Mouse (Mus musculus) embryonic facial prominence, embryonic 13.5 days (tissue): ENCODE measurements at regions not wholly inside any gene's neighbourhood (a gene's known extent, or its start where the extent isn't known, plus 50 kb on each side); places are given as distances from the start of the nearest gene placed in this dataset.
"Not testable (repeated sequence)": the region's sequence is repeated elsewhere in the genome, so short reads cannot be mapped to it uniquely, and the experiment has no call there.

Experiments used
- ATAC-seq: fragments of 200-750 bp; cut with Nextera tagmentation; 2 replicates; pipeline ENCODE4 v1.8.0; 2017; ENCODE audit warnings: low read depth; ENCODE audit not compliant: insufficient number of reproducible peaks, insufficient read depth, low FRiP score, low TSS enrichment
- H3K27ac ChIP-seq: fragments of 300-500 bp; sonication (generic); 2 replicates; pipeline ENCODE4 v1.5.1; 2015; ENCODE audit warnings: moderate library complexity, mild to moderate bottlenecking, inconsistent platforms
- H3K27me3 ChIP-seq: fragments of 300-500 bp; sonication (generic); 2 replicates; pipeline ENCODE4 v1.6.1; 2015; ENCODE audit warnings: mild to moderate bottlenecking, inconsistent platforms
- H3K36me3 ChIP-seq: fragments of 300-500 bp; sonication (generic); 2 replicates; pipeline ENCODE4 v1.6.1; 2015; ENCODE audit warnings: mild to moderate bottlenecking, inconsistent platforms
- H3K4me1 ChIP-seq: fragments of 300-500 bp; sonication (generic); 2 replicates; pipeline ENCODE4 v1.6.1; 2015; ENCODE audit warnings: inconsistent platforms
- H3K4me2 ChIP-seq: fragments of 300-500 bp; sonication (generic); 2 replicates; pipeline ENCODE4 v1.6.1; 2015; ENCODE audit warnings: moderate library complexity, mild to moderate bottlenecking, inconsistent platforms
- H3K4me3 ChIP-seq: fragments of 300-500 bp; sonication (generic); 2 replicates; pipeline ENCODE4 v1.5.1; 2015; ENCODE audit warnings: mild to moderate bottlenecking, inconsistent platforms
- H3K9ac ChIP-seq: fragments of 300-500 bp; sonication (generic); 2 replicates; pipeline ENCODE4 v1.6.1; 2015; ENCODE audit warnings: mild to moderate bottlenecking, inconsistent platforms
- H3K9me3 ChIP-seq: fragments of 300-500 bp; sonication (generic); 2 replicates; pipeline ENCODE4 v1.6.1; 2016; ENCODE audit warnings: inconsistent platforms
- WGBS: fragments of 180-500 bp; shearing (Covaris S2); methylation state at CpG from one replicate; pipeline ENCODE4 v1.1.7; 2015; ENCODE audit warnings: mixed read lengths; 5-methylcytosine and 5-hydroxymethylcytosine counted together

- Histone ChIP-seq H3K9ac (no peak overlapping the region), H3K4me1 (peaks cover 34% of the 10 kb centered on the region), H3K36me3 (no peaks in the 10 kb centered on the region), H3K27ac (no peak overlapping the region), H3K27me3 (peaks cover 35% of the 10 kb centered on the region), H3K4me2 (no peak overlapping the region), H3K9me3 (no peaks in the 10 kb centered on the region; the same call in 1 of the 2 replicates), H3K4me3 (no peak overlapping the region)
- 20% methylated on average over 1 of the region's 1 CpGs for WGBS
- no peak for ATAC-seq
Observed at GRCm38 (mm10) chr8:113981339-113981738, 132.8 kb upstream of the Adamts18 start.

- no peaks in the 10 kb centered on the region for H3K36me3 ChIP-seq
- no peak overlapping the region for H3K9ac ChIP-seq
- no peak for ATAC-seq
- no peaks in the 10 kb centered on the region; the same call in 1 of the 2 replicates for H3K9me3 ChIP-seq
- peak overlapping the region; percentile 26; the same call in 1 of the 2 replicates for H3K4me2 ChIP-seq
- no peak overlapping the region for H3K27ac ChIP-seq
- H3K4me3 ChIP-seq, result no peak overlapping the region
- WGBS, result 6% methylated on average over 10 of the region's 10 CpGs
- peaks cover 29% of the 10 kb centered on the region for H3K4me1 ChIP-seq
- H3K27me3 ChIP-seq, result peaks cover 26% of the 10 kb centered on the region
Observed at GRCm38 (mm10) chr8:113984845-113985244, 136.3 kb upstream of the Adamts18 start.

GRCm38 (mm10) chr8:113985471-113985870 is 136.9 kb upstream of the Adamts18 start:
- Histone ChIP-seq H3K4me2 (peak overlapping the region; percentile 26), H3K27me3 (peaks cover 26% of the 10 kb centered on the region), H3K9me3 (no peaks in the 10 kb centered on the region), H3K4me3 (no peak overlapping the region), H3K9ac (no peak overlapping the region), H3K27ac (no peak overlapping the region), H3K36me3 (no peaks in the 10 kb centered on the region), H3K4me1 (peaks cover 32% of the 10 kb centered on the region)
- ATAC-seq, result no peak
- WGBS, result 24% methylated on average over 11 of the region's 11 CpGs

- Histone ChIP-seq H3K9me3 (no peaks in the 10 kb centered on the region), H3K4me3 (no peak overlapping the region), H3K4me2 (no peak overlapping the region), H3K27ac (no peak overlapping the region), H3K27me3 (peaks cover 26% of the 10 kb centered on the region), H3K36me3 (no peaks in the 10 kb centered on the region), H3K9ac (no peak overlapping the region), H3K4me1 (peaks cover 37% of the 10 kb centered on the region)
- no peak for ATAC-seq
- 29% methylated on average over 7 of the region's 7 CpGs for WGBS
Observed at GRCm38 (mm10) chr8:113985948-113986347, 137.4 kb upstream of the Adamts18 start.

- WGBS, result 40% methylated on average over 9 of the region's 9 CpGs
- Histone ChIP-seq H3K36me3 (no peaks in the 10 kb centered on the region), H3K27me3 (peaks cover 7% of the 10 kb centered on the region; the same call in 1 of the 2 replicates), H3K4me2 (no peak overlapping the region), H3K4me3 (no peak overlapping the region), H3K9ac (no peak overlapping the region), H3K27ac (no peak overlapping the region), H3K9me3 (no peaks in the 10 kb centered on the region), H3K4me1 (peaks cover 16% of the 10 kb centered on the region)
- peak; percentile 85 for ATAC-seq
Observed at GRCm38 (mm10) chr8:113990718-113991117, 142.2 kb upstream of the Adamts18 start.

GRCm38 (mm10) chr8:113998881-113999280 is 134.5 kb upstream of the Nudt7 start:
- Histone ChIP-seq H3K9ac (no peak overlapping the region), H3K9me3 (no peaks in the 10 kb centered on the region), H3K27ac (no peak overlapping the region), H3K4me2 (no peak overlapping the region), H3K4me3 (no peak overlapping the region), H3K27me3 (no peaks in the 10 kb centered on the region), H3K36me3 (no peaks in the 10 kb centered on the region), H3K4me1 (no peaks in the 10 kb centered on the region)
- 41% methylated on average over 6 of the region's 6 CpGs for WGBS
- no peak for ATAC-seq

- Histone ChIP-seq H3K9ac (no peak overlapping the region), H3K27ac (no peak overlapping the region), H3K4me2 (no peak overlapping the region), H3K4me1 (no peaks in the 10 kb centered on the region), H3K27me3 (no peaks in the 10 kb centered on the region), H3K9me3 (no peaks in the 10 kb centered on the region), H3K36me3 (no peaks in the 10 kb centered on the region), H3K4me3 (no peak overlapping the region)
- ATAC-seq, result no peak
- 76% methylated on average over 2 of the region's 2 CpGs for WGBS
Observed at GRCm38 (mm10) chr8:114001674-114002073, 131.7 kb upstream of the Nudt7 start.

- H3K27ac ChIP-seq, result no peak overlapping the region
- H3K36me3 ChIP-seq, result no peaks in the 10 kb centered on the region
- H3K4me3 ChIP-seq, result no peak overlapping the region
- H3K9ac ChIP-seq, result no peak overlapping the region
- no peaks in the 10 kb centered on the region for H3K4me1 ChIP-seq
- WGBS, result 67% methylated on average over 7 of the region's 7 CpGs
- H3K9me3 ChIP-seq, result no peaks in the 10 kb centered on the region
- H3K27me3 ChIP-seq, result no peaks in the 10 kb centered on the region
- H3K4me2 ChIP-seq, result no peak overlapping the region
- ATAC-seq, result no peak
Observed at GRCm38 (mm10) chr8:114004436-114004835, 128.9 kb upstream of the Nudt7 start.

- Histone ChIP-seq H3K4me2 (no peak overlapping the region), H3K4me1 (no peaks in the 10 kb centered on the region), H3K9me3 (0 out of 2 replicates have a peak, but pooled peaks cover 5% of the 10 kb centered on the region), H3K9ac (no peak overlapping the region), H3K27ac (no peak overlapping the region), H3K27me3 (no peaks in the 10 kb centered on the region), H3K4me3 (no peak overlapping the region), H3K36me3 (no peaks in the 10 kb centered on the region)
- no peak for ATAC-seq
- WGBS, result 82% methylated on average over 5 of the region's 5 CpGs
Observed at GRCm38 (mm10) chr8:114006587-114006986, 126.8 kb upstream of the Nudt7 start.

GRCm38 (mm10) chr8:114007103-114007502 is 126.3 kb upstream of the Nudt7 start:
- Histone ChIP-seq H3K4me1 (no peaks in the 10 kb centered on the region), H3K4me3 (no peak overlapping the region), H3K27me3 (no peaks in the 10 kb centered on the region), H3K27ac (no peak overlapping the region), H3K9ac (no peak overlapping the region), H3K9me3 (0 out of 2 replicates have a peak, but pooled peaks cover 5% of the 10 kb centered on the region), H3K36me3 (no peaks in the 10 kb centered on the region), H3K4me2 (no peak overlapping the region)
- 70% methylated on average over 10 of the region's 10 CpGs for WGBS
- ATAC-seq, result no peak

GRCm38 (mm10) chr8:114018364-114018763 is 115.0 kb upstream of the Nudt7 start:
- Histone ChIP-seq H3K9ac (no peak overlapping the region), H3K36me3 (no peaks in the 10 kb centered on the region), H3K27ac (no peak overlapping the region; the same call in 1 of the 2 replicates), H3K9me3 (no peaks in the 10 kb centered on the region), H3K4me2 (no peak overlapping the region), H3K27me3 (no peaks in the 10 kb centered on the region), H3K4me3 (no peak overlapping the region), H3K4me1 (peaks cover 6% of the 10 kb centered on the region; the same call in 1 of the 2 replicates)
- 0 out of 2 replicates have a peak, but pooled peaks have one; percentile 6 for ATAC-seq
- 48% methylated on average over 5 of the region's 5 CpGs for WGBS

- H3K27ac ChIP-seq, H3K9me3 ChIP-seq, H3K9ac ChIP-seq, ATAC-seq, H3K4me3 ChIP-seq, H3K4me1 ChIP-seq, H3K27me3 ChIP-seq, H3K36me3 ChIP-seq, H3K4me2 ChIP-seq: not testable (repeated sequence)
- 93% methylated on average over 9 of the region's 9 CpGs for WGBS
Observed at GRCm38 (mm10) chr8:114030141-114030540, 103.2 kb upstream of the Nudt7 start.
